Mouse (Mus musculus): ENCODE results near the gene Tmod3. TPM values are rescaled to one million over a fixed set of nuclear protein-coding genes. Genes with fewer than 3 reads are reported as not detected.
"Not testable (repeated sequence)": the region's sequence is repeated elsewhere in the genome, so short reads cannot be mapped to it uniquely, and the experiment has no call there.

Tmod3 gene
- polyA plus RNA-seq, 1 experiment from 2014 or later: 120 TPM

DNA sequence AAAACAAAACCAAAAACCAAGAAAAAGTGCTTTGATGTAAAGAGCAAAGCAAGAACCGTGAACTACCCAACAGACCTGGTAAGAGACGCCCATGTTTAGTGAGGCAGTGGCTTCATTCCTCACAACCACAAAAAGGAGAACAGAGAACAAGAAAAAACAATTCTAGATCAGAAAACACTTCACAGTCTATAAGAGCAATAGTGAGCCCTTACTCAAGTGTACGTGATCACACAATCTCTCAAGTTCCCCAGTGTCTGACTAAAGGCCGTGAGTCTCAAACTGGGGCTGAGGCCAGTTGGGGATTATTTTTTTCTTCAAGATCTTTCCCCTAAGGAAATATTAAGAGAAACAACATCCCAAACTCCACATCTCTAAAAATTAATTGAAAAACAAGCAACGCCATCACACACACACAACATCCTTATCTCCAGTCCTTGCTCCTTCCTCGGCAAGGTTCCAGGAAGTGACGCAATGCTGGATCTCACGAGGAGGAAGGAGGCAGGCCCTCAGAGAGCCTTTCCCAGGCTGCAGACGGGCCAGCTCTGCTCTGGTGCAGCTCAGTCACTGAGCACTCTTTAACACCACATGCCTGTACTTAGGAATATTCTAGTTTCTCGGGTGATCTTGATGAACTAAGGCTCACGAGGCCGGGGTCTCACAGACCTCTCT, 12.4 kb downstream of the Tmod3 start:
- Histone ChIP-seq H3K9ac (ENCODE audit: low read depth, low read length) (no peak overlapping the region), H3K9me3 (replicated peaks; ENCODE audit: low read length) (no peaks in the 10 kb centered on the region), H3K36me3 (ENCODE audit: insufficient read depth, low read length) (no peaks in the 10 kb centered on the region), H3K27ac (peak overlapping the region; percentile 26), H3K27me3 (ENCODE audit: insufficient read depth, low read length) (no peaks in the 10 kb centered on the region), H3K4me1 (replicated peaks; ENCODE audit: insufficient read depth, low read length) (peaks cover 11% of the 10 kb centered on the region), H3K4me3 (replicated peaks; ENCODE audit: low read depth, low read length) (no peak overlapping the region), H3K4me2 (ENCODE audit: low read length) (no peak overlapping the region)
- no peak for ATAC-seq (replicated peaks; ENCODE audit: low FRiP score, low read depth)
- peak; percentile 71 for DNase-seq (ENCODE audit: low spot score)
- TF ChIP-seq CTCF (IDR thresholded peaks at IDR 0.05; ENCODE audit: low read depth): no peak
- 60% methylated on average over 12 of the region's 12 CpGs for WGBS

DNA sequence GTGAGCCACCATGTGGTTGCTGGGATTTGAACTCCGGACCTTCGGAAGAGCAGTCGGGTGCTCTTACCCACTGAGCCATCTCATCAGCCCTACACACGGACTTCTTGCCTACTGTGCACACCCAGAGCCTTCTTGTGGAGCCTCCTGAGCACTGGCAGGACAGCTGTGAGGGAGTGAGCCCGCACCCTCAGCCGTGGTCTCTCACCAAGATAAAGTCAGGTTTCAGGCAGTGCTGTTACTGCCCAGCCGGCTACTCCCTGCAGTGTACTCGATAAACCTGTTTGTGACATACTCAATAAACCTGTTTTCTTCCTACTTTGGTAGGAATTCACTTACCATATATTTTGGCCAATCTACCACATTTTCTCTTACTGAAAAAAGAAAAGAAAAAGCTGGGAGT, 13.9 kb downstream of the Tmod3 start:
- Histone ChIP-seq H3K4me3 (replicated peaks; ENCODE audit: low read depth, low read length) (no peak overlapping the region), H3K4me2 (ENCODE audit: low read length) (no peak overlapping the region), H3K36me3 (ENCODE audit: insufficient read depth, low read length) (no peaks in the 10 kb centered on the region), H3K27me3 (ENCODE audit: insufficient read depth, low read length) (no peaks in the 10 kb centered on the region), H3K27ac (peak overlapping the region; percentile 31; the same call in 1 of the 2 replicates), H3K9ac (ENCODE audit: low read depth, low read length) (no peak overlapping the region), H3K4me1 (replicated peaks; ENCODE audit: insufficient read depth, low read length) (peaks cover 19% of the 10 kb centered on the region), H3K9me3 (replicated peaks; ENCODE audit: low read length) (no peaks in the 10 kb centered on the region)
- 78% methylated on average over 8 of the region's 8 CpGs for WGBS
- no peak for TF ChIP-seq CTCF (IDR thresholded peaks at IDR 0.05; ENCODE audit: low read depth)
- DNase-seq (ENCODE audit: low spot score): no peak
- ATAC-seq (replicated peaks; ENCODE audit: low FRiP score, low read depth): 0 out of 2 replicates have a peak, but pooled peaks have one; percentile 72

DNA sequence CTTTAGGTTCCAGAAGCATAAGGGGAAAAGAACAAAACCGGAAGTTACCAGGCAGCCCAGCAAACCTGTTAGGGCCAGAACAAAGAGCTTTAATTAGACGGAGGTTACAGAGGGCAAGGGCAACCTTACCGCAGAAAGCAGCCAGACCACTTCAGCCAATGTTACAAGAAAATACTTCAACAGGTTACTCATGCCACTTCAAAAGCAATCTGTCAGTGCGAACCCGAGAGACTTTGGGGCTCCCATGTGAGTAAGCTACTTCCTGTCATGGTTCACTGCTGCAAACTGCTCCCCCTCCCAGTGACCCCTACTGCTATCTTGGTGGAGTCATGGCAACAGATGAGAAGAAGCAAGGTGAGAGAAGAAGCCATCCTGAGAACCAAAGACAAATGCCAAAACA, 18.0 kb downstream of the Tmod3 start:
- WGBS: 4% methylated on average over 5 of the region's 5 CpGs
- Histone ChIP-seq H3K4me3 (replicated peaks; ENCODE audit: low read depth, low read length) (no peak overlapping the region), H3K27ac (peak overlapping the region; percentile 71), H3K4me1 (replicated peaks; ENCODE audit: insufficient read depth, low read length) (peaks cover 14% of the 10 kb centered on the region; the same call in 1 of the 2 replicates), H3K27me3 (ENCODE audit: insufficient read depth, low read length) (no peaks in the 10 kb centered on the region), H3K4me2 (ENCODE audit: low read length) (0 out of 2 replicates have a peak overlapping the region, but pooled peaks have one; percentile 13), H3K9me3 (replicated peaks; ENCODE audit: low read length) (no peaks in the 10 kb centered on the region), H3K9ac (ENCODE audit: low read depth, low read length) (no peak overlapping the region), H3K36me3 (ENCODE audit: insufficient read depth, low read length) (no peaks in the 10 kb centered on the region)
- TF ChIP-seq CTCF (IDR thresholded peaks at IDR 0.05; ENCODE audit: low read depth): no peak
- DNase-seq (ENCODE audit: low spot score): peak; percentile 52
- peak; percentile 55 for ATAC-seq (replicated peaks; ENCODE audit: low FRiP score, low read depth)

DNA sequence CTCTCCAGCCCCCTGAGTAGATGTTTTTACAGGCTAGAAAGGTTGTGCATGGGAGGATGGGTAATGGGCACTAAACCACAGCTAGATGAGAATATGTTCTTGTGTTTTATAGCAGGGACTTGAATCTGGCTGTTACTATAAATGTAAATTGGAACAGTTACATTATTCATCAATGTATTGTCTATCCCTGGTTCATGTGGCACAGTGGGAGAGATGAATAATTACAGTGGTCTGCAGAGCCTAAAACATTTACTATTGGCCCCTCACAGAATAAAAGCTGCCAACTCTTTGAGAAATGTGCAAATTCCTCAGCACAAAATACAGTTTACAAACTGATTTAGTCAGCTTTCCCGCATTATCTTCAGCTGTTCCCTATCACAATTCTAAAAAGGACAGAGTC, 23.0 kb downstream of the Tmod3 start:
- 0 out of 2 replicates have a peak, but pooled peaks cover 4% of the 10 kb centered on the region for H3K36me3 ChIP-seq (ENCODE audit: insufficient read depth, low read length)
- H3K9ac ChIP-seq (ENCODE audit: low read depth, low read length): no peak overlapping the region
- ATAC-seq (replicated peaks; ENCODE audit: low FRiP score, low read depth): no peak
- WGBS: 79% methylated on average over 1 of the region's 1 CpGs
- H3K27me3 ChIP-seq (ENCODE audit: insufficient read depth, low read length): no peaks in the 10 kb centered on the region
- H3K4me1 ChIP-seq (replicated peaks; ENCODE audit: insufficient read depth, low read length): 0 out of 2 replicates have a peak, but pooled peaks cover 2% of the 10 kb centered on the region
- H3K9me3 ChIP-seq (replicated peaks; ENCODE audit: low read length): no peaks in the 10 kb centered on the region
- H3K27ac ChIP-seq: no peak overlapping the region
- no peak for TF ChIP-seq CTCF (IDR thresholded peaks at IDR 0.05; ENCODE audit: low read depth)
- no peak overlapping the region for H3K4me3 ChIP-seq (replicated peaks; ENCODE audit: low read depth, low read length)
- H3K4me2 ChIP-seq (ENCODE audit: low read length): no peak overlapping the region
- DNase-seq (ENCODE audit: low spot score): no peak

DNA sequence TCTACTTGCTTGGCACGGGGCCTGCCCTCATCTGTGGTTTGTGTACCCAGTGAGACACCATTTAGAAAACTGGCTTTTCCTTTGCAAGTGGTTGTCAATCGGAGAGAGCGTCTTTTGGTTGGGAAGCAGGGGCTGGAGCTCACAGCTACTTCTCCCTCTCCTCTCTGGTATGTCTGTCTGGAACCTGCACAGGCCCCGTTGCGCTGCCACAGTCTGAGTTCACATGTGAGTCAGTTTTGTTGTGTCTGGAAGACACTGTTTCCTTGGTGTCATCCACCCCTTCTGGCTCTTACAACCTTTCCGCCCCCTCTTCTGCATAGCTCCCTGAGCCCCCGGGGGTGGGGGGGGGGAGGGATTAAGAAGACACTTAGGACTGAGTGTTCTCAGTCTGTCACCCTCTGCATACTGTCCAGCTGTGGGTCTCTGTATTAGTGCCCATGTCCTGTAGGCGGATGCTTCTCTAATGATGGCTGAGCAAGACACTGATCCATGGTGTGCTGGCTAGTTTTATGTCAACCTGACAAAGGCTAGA, 25.0 kb downstream of the Tmod3 start:
- Histone ChIP-seq H3K36me3 (ENCODE audit: insufficient read depth, low read length) (0 out of 2 replicates have a peak, but pooled peaks cover 11% of the 10 kb centered on the region), H3K27ac (no peak overlapping the region), H3K9me3 (replicated peaks; ENCODE audit: low read length) (no peaks in the 10 kb centered on the region), H3K9ac (ENCODE audit: low read depth, low read length) (no peak overlapping the region), H3K4me2 (ENCODE audit: low read length) (no peak overlapping the region), H3K4me3 (replicated peaks; ENCODE audit: low read depth, low read length) (no peak overlapping the region), H3K27me3 (ENCODE audit: insufficient read depth, low read length) (no peaks in the 10 kb centered on the region), H3K4me1 (replicated peaks; ENCODE audit: insufficient read depth, low read length) (no peaks in the 10 kb centered on the region)
- TF ChIP-seq CTCF (IDR thresholded peaks at IDR 0.05; ENCODE audit: low read depth): no peak
- 94% methylated on average over 8 of the region's 8 CpGs for WGBS
- ATAC-seq (replicated peaks; ENCODE audit: low FRiP score, low read depth) (no peak), DNase-seq (ENCODE audit: low spot score) (no peak)

DNA sequence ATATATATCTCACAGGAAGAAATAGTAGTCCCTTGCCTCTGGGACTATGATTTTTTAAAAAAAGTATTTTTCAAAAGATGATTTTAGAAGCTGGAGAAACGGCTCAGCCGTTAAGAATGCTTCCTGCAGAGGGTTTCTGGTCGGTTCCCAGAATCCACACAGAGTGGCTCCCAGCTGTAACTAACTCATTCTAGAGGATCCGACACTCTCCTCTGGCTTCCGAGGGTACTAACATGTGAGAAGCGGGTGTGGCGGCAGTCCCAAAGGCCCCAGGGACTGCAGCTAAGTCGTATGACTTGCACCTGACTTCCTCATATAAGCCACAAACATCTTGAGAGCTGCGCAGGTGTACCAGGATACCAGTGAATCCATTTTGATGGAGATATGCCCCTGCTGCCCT, 26.5 kb downstream of the Tmod3 start:
- H3K27ac ChIP-seq; DNase-seq (ENCODE audit: low spot score); H3K4me1 ChIP-seq (replicated peaks; ENCODE audit: insufficient read depth, low read length); H3K4me2 ChIP-seq (ENCODE audit: low read length); ATAC-seq (replicated peaks; ENCODE audit: low FRiP score, low read depth); H3K9ac ChIP-seq (ENCODE audit: low read depth, low read length); H3K4me3 ChIP-seq (replicated peaks; ENCODE audit: low read depth, low read length); H3K27me3 ChIP-seq (ENCODE audit: insufficient read depth, low read length); H3K9me3 ChIP-seq (replicated peaks; ENCODE audit: low read length): not testable (repeated sequence)
- 75% methylated on average over 8 of the region's 9 CpGs for WGBS
- H3K36me3 ChIP-seq (ENCODE audit: insufficient read depth, low read length): 0 out of 2 replicates have a peak, but pooled peaks cover 17% of the 10 kb centered on the region
